ENCODE assay signal across 13 mouse cellular contexts in the genomic region with DNA sequence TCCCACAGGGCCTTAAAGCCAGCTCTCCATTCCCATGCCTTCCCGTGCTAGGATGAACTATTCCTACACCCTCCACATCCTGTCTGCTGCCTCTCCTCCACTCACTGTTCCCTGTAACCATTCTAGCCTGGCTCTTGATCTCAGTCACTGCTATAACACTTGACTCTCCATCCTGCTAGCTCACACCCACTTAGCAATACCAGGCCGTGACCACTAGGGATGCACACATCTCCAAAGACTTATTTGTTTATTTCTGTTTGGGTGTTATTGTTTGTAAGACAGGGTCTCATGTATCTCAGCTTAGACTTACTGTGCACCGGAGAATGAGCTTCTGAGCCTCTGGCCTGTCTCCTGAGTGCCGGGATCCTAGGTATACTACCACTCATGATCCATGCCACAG. TPM values are rescaled to one million over a fixed set of nuclear protein-coding genes. Genes with fewer than 3 reads are reported as not detected.
DNase-seq lines count a peak whose midpoint lies in the region; ATAC-seq and TF ChIP-seq lines count a peak whose summit lies in the region.
"Had no signal": no experiment of that assay in that cellular context is flagged by ENCODE, and none has a peak within 500 bp of the region (broad histone marks: within the 10 kb centered on the region; RNA-seq: fewer than 3 reads in every experiment).

No protein-coding gene starts in this region.

- no peak for TF ChIP-seq EP300 in stomach, postnatal 0 days (optimal IDR thresholded peaks at IDR 0.05)

- no peaks in the 10 kb centered on the region for H3K36me3 ChIP-seq in hindbrain, postnatal 0 days (ENCODE audit: insufficient read depth, low read length)
- no peaks in the 10 kb centered on the region for H3K36me3 ChIP-seq in hindbrain, embryonic 16.5 days (ENCODE audit: control insufficient read depth, insufficient read depth, low read length)
- no peaks in the 10 kb centered on the region for H3K36me3 ChIP-seq in stomach, postnatal 0 days (ENCODE audit: control insufficient read depth, insufficient read depth, low read length)
- H3K36me3 ChIP-seq: hindbrain, embryonic 10.5 days had no signal

- no peak overlapping the region for H3K4me2 ChIP-seq in hindbrain, postnatal 0 days (ENCODE audit: low read depth, low read length)
- no peak overlapping the region for H3K4me2 ChIP-seq in hindbrain, embryonic 16.5 days (ENCODE audit: low read length)
- no peak overlapping the region for H3K4me2 ChIP-seq in stomach, postnatal 0 days (replicated peaks; ENCODE audit: low read depth)

- H3K4me3 ChIP-seq in hindbrain, postnatal 0 days (ENCODE audit: low read length): no peak overlapping the region
- no peak overlapping the region for H3K4me3 ChIP-seq in hindbrain, embryonic 16.5 days (ENCODE audit: low read length)
- no peak overlapping the region for H3K4me3 ChIP-seq in stomach, postnatal 0 days (ENCODE audit: low read depth, low read length)
- H3K4me3 ChIP-seq: erythroblast, embryonic 14.5 days; hindbrain, embryonic 10.5 days had no signal

- no peak for DNase-seq in hindbrain, postnatal 0 days (ENCODE audit: low spot score)
- peak; percentile 32 for DNase-seq in retina, postnatal 1 day
- no peak for DNase-seq in retina, embryonic 14.5 days (ENCODE audit: low spot score)
- no peak for DNase-seq in stomach, postnatal 0 days (ENCODE audit: low spot score)
- no peak for DNase-seq in right cerebral cortex, adult 18-20 months
- no peak for DNase-seq in spleen, adult 18-20 months
- DNase-seq: cerebellum, adult 11 months; kidney, adult 8-10 months; thymus, adult 18-20 months had no signal

- H3K9me3 ChIP-seq in hindbrain, postnatal 0 days (ENCODE audit: low read length): no peaks in the 10 kb centered on the region
- no peaks in the 10 kb centered on the region for H3K9me3 ChIP-seq in hindbrain, embryonic 16.5 days (ENCODE audit: control insufficient read depth, low read length)
- no peaks in the 10 kb centered on the region for H3K9me3 ChIP-seq in stomach, postnatal 0 days (ENCODE audit: control insufficient read depth, low read length)
- H3K9me3 ChIP-seq: hindbrain, embryonic 10.5 days had no signal

- no peaks in the 10 kb centered on the region for H3K4me1 ChIP-seq in hindbrain, postnatal 0 days (ENCODE audit: insufficient read depth, low read length)
- H3K4me1 ChIP-seq in hindbrain, embryonic 16.5 days (ENCODE audit: control insufficient read depth, insufficient read depth, low read depth, low read length): no peaks in the 10 kb centered on the region
- H3K4me1 ChIP-seq in stomach, postnatal 0 days (replicated peaks; ENCODE audit: control insufficient read depth, insufficient read depth): peaks cover 6% of the 10 kb centered on the region; the same call in 1 of the 2 replicates

- H3K27ac ChIP-seq in hindbrain, postnatal 0 days: no peak overlapping the region
- H3K27ac ChIP-seq in hindbrain, embryonic 16.5 days (ENCODE audit: low read depth, low read length): no peak overlapping the region
- peak overlapping the region; percentile 76; the same call in 1 of the 2 replicates for H3K27ac ChIP-seq in stomach, postnatal 0 days (replicated peaks)
- H3K27ac ChIP-seq: hindbrain, embryonic 10.5 days had no signal

- H3K27me3 ChIP-seq in hindbrain, postnatal 0 days (ENCODE audit: insufficient read depth, low read length): no peaks in the 10 kb centered on the region
- H3K27me3 ChIP-seq in hindbrain, embryonic 16.5 days (replicated peaks; ENCODE audit: control insufficient read depth, insufficient read depth, low read length): no peaks in the 10 kb centered on the region; the same call in 1 of the 2 replicates
- H3K27me3 ChIP-seq in stomach, postnatal 0 days (ENCODE audit: control insufficient read depth, insufficient read depth, low read length): no peaks in the 10 kb centered on the region

- no peak for ATAC-seq in hindbrain, postnatal 0 days
- ATAC-seq in hindbrain, embryonic 16.5 days: no peak
- 0 out of 2 replicates have a peak, but pooled peaks have one; percentile 40 for ATAC-seq in common myeloid progenitor, adult 5-6 weeks (replicated peaks; ENCODE audit: low read depth, poor library complexity, severe bottlenecking)
- no peak for ATAC-seq in stomach, postnatal 0 days (ENCODE audit: low FRiP score, low TSS enrichment)

- TF ChIP-seq CTCF in hindbrain, postnatal 0 days (IDR thresholded peaks at IDR 0.05; ENCODE audit: low read depth): peak; percentile 30; the same call in 1 of the 2 replicates
- peak; percentile 49 for TF ChIP-seq CTCF in stomach, postnatal 0 days (IDR thresholded peaks at IDR 0.05; ENCODE audit: low read depth)

- H3K9ac ChIP-seq in hindbrain, postnatal 0 days (replicated peaks; ENCODE audit: low read length): no peak overlapping the region
- no peak overlapping the region for H3K9ac ChIP-seq in hindbrain, embryonic 16.5 days (ENCODE audit: low read depth, low read length)
- no peak overlapping the region for H3K9ac ChIP-seq in stomach, postnatal 0 days (ENCODE audit: low read length)

- 86% methylated on average over 4 of the region's 4 CpGs for WGBS in hindbrain, postnatal 0 days
- WGBS in hindbrain, embryonic 16.5 days: 77% methylated on average over 4 of the region's 4 CpGs
- WGBS in stomach, postnatal 0 days: 83% methylated on average over 4 of the region's 4 CpGs

RNA-seq across cellular contexts. Expression of a gene that starts 2.8 kb away (rescaled TPM):
- total RNA-seq in hindbrain, postnatal 0 days (2014; rRNA removed): 70.6 and 72.7 TPM in 2 replicates
- 128 and 134 TPM in 2 replicates for polyA plus RNA-seq in hindbrain, postnatal 0 days (2015; fragmentation: Nextera tagmentation; extraction: Ambion mirVana)
- 127 and 137 TPM in 2 replicates for polyA plus RNA-seq in hindbrain, embryonic 16.5 days (2015; fragmentation: Nextera tagmentation; extraction: Ambion mirVana)
- total RNA-seq in common myeloid progenitor, adult 5-6 weeks (2017): 30.2 and 44.7 TPM in 2 replicates
- polyA plus RNA-seq in stomach, postnatal 0 days (2015; fragmentation: Nextera tagmentation; extraction: Ambion mirVana): 136 and 137 TPM in 2 replicates

RNA-seq across cellular contexts. Expression of a gene that starts 10.7 kb away (rescaled TPM):
- 4.6 and 20.0 TPM in 2 replicates for total RNA-seq in hindbrain, postnatal 0 days (2014; rRNA removed)
- 11.9 and 12.9 TPM in 2 replicates for polyA plus RNA-seq in hindbrain, postnatal 0 days (2015; fragmentation: Nextera tagmentation; extraction: Ambion mirVana)
- polyA plus RNA-seq in hindbrain, embryonic 16.5 days (2015; fragmentation: Nextera tagmentation; extraction: Ambion mirVana): 16.2 and 20.1 TPM in 2 replicates
- 83.8 and 85.7 TPM in 2 replicates for total RNA-seq in common myeloid progenitor, adult 5-6 weeks (2017)
- 20.2 and 22.2 TPM in 2 replicates for polyA plus RNA-seq in stomach, postnatal 0 days (2015; fragmentation: Nextera tagmentation; extraction: Ambion mirVana)

RNA-seq across cellular contexts. Expression of a gene that starts 14.3 kb away (rescaled TPM):
- total RNA-seq in hindbrain, postnatal 0 days (2014; rRNA removed): 23.6 and 35.3 TPM in 2 replicates
- 12.2 and 15.3 TPM in 2 replicates for polyA plus RNA-seq in hindbrain, postnatal 0 days (2015; fragmentation: Nextera tagmentation; extraction: Ambion mirVana)
- 22.1 and 22.9 TPM in 2 replicates for polyA plus RNA-seq in hindbrain, embryonic 16.5 days (2015; fragmentation: Nextera tagmentation; extraction: Ambion mirVana)
- total RNA-seq in common myeloid progenitor, adult 5-6 weeks (2017): 1.2 TPM in 1 of 2 replicates, not detected in the other
- polyA plus RNA-seq in stomach, postnatal 0 days (2015; fragmentation: Nextera tagmentation; extraction: Ambion mirVana): 7.7 and 8.4 TPM in 2 replicates

RNA-seq across cellular contexts. Expression of a gene that starts 20.9 kb away (rescaled TPM):
- total RNA-seq in hindbrain, postnatal 0 days (2014; rRNA removed): 7.2 and 17.4 TPM in 2 replicates
- 34.3 and 39.6 TPM in 2 replicates for polyA plus RNA-seq in hindbrain, postnatal 0 days (2015; fragmentation: Nextera tagmentation; extraction: Ambion mirVana)
- 28.5 and 29.4 TPM in 2 replicates for polyA plus RNA-seq in hindbrain, embryonic 16.5 days (2015; fragmentation: Nextera tagmentation; extraction: Ambion mirVana)
- 281 and 362 TPM in 2 replicates for total RNA-seq in common myeloid progenitor, adult 5-6 weeks (2017)
- polyA plus RNA-seq in stomach, postnatal 0 days (2015; fragmentation: Nextera tagmentation; extraction: Ambion mirVana): 368 and 396 TPM in 2 replicates

RNA-seq across cellular contexts. Expression of a gene that starts 22.4 kb away (rescaled TPM):
- total RNA-seq in hindbrain, postnatal 0 days (2014; rRNA removed): 8.7 and 12.3 TPM in 2 replicates
- polyA plus RNA-seq in hindbrain, postnatal 0 days (2015; fragmentation: Nextera tagmentation; extraction: Ambion mirVana): 15.2 and 15.9 TPM in 2 replicates
- polyA plus RNA-seq in hindbrain, embryonic 16.5 days (2015; fragmentation: Nextera tagmentation; extraction: Ambion mirVana): 16.9 and 17.3 TPM in 2 replicates
- 25.2 and 25.8 TPM in 2 replicates for total RNA-seq in common myeloid progenitor, adult 5-6 weeks (2017)
- polyA plus RNA-seq in stomach, postnatal 0 days (2015; fragmentation: Nextera tagmentation; extraction: Ambion mirVana): 19.6 and 20.5 TPM in 2 replicates
